Mouse (Mus musculus): ENCODE results near the gene Rflna.

DNA sequence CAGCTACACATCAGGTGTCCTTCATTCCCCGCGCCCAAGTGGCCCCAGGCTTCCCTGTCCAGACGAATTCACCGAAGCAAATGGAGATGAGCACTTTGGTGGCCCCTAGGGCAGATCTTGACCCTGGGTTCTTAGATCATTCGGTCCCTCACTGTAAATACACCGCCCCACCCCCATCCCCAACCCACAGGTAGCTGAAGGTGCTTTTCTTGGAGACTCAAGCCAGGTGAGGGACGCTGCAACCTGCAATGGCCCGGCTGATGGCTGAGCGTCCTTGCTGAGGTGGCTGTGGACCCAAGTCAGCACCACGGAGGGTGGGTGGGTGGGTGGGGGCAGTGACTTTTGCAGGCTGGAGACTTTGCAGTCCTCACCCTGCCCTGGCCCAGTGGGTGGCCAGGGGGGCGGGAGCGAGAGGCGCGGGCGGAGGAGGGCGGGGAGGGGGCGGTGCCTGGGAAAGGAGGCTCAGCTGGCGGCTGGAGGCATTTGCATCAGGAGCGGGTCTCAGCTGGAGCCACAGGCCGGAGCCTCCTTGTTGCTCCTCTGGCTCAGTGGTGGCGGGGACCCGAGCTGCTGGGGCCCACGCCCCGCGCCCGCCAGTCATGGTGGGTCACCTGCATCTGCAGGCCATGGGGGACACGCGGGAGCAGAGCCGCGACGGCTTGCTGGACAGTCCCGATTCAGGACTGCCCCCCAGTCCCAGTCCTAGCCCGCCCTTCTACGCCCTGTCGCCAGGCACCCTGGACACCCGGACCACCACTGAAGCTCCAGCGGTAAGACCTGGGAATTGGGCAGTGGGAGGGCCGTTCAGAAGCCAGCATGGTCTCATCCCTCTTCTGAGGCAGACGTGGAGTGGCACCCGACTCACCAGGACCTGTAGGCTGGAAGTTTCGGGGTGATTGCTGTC is at the start of gene Rflna:
- TF ChIP-seq FLI1 (IDR thresholded peaks at IDR 0.05; ENCODE audit: low read length) (no peak), GATA1 (IDR thresholded peaks at IDR 0.05; ENCODE audit: borderline replicate concordance, low read length) (no peak)

Data from megakaryocyte, embryonic 14.5 days (primary cell).